In the genomic region with DNA sequence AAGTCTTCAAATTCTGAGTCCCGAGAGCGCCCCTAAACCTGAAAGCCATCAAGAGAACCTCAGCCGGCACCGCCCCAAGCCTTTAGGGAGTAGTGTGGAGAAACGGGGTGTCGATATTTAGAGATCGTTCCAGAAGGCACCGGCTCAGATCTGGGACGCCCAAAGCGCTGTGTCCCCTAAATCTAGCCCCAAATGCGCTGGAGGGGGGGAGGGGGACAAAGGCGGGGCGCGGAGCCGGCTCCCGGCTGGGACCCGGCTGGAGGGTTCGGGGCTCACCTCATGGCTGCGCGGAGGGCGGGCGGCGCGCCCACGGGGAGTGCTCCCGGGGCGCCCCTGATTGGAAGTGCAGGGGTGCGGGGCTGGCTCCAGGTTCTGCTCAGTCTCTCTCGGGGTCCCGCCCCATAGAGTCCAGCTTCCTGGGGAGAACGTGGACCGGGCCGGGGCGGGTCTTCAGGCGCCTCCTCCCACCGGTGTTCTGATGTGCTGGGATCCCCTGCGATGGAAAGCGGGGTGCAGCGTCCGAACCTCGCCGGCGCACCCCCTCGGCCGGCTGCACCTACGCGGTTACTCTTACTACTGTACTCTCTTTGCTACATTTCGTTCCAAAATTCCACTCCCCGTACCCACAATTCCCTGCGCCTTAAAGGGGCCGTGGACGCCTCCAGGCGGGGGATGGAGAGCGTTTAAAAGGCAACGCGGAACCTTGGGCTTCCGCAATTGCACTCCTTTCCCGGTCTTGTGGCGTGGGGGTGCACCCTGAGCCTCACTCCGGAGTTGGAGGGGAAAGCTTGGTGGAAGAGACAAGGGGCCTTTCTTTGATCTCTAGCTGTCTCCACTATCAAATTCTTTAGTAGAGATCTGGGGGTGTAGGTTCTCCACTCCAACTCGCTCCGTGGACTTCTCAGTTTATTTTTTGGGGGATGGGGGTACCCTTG, we compare ENCODE assay signal across 8 mouse cellular contexts. TPM values are rescaled to one million over a fixed set of nuclear protein-coding genes. Genes with fewer than 3 reads are reported as not detected.
A peak's percentile ranks its signal among the peaks of the same experiment; 100 is the strongest.
DNase-seq lines count a peak whose midpoint lies in the region; ATAC-seq and TF ChIP-seq lines count a peak whose summit lies in the region.

A gene (minus strand): TSS at position 580 of the 935 bp plus-strand sequence.

- no peak for TF ChIP-seq POLR2A in bone marrow macrophage, adult 2 months (IDR thresholded peaks at IDR 0.05; ENCODE audit: borderline replicate concordance, low read depth, low read length)
- TF ChIP-seq POLR2A in limb, embryonic 14.5 days (IDR thresholded peaks at IDR 0.05; ENCODE audit: borderline replicate concordance, extremely low read depth, insufficient read depth, insufficient read length): peak; percentile 58; the same call in 1 of the 2 replicates

- H3K27ac ChIP-seq in bone marrow macrophage, adult 2 months (ENCODE audit: insufficient read depth, low read depth, low read length): peak within 1 kb of the TSS; percentile 87
- H3K27ac ChIP-seq in embryonic facial prominence, embryonic 15.5 days (replicated peaks): peak within 1 kb of the TSS; percentile 96
- H3K27ac ChIP-seq in limb, embryonic 14.5 days (replicated peaks; ENCODE audit: low read depth, low read length): peak within 1 kb of the TSS; percentile 76
- peak within 1 kb of the TSS; percentile 87 for H3K27ac ChIP-seq in midbrain, embryonic 16.5 days (ENCODE audit: low read length)

- 0 out of 2 replicates have a peak, but pooled peaks cover 4% of the 10 kb centered on the region for H3K27me3 ChIP-seq in embryonic facial prominence, embryonic 15.5 days
- H3K27me3 ChIP-seq in limb, embryonic 14.5 days (ENCODE audit: control insufficient read depth, insufficient read depth, low read length): no peaks in the 10 kb centered on the region
- no peaks in the 10 kb centered on the region for H3K27me3 ChIP-seq in midbrain, embryonic 16.5 days (ENCODE audit: control insufficient read depth, insufficient read depth, low read depth, low read length)

- H3K9me3 ChIP-seq in embryonic facial prominence, embryonic 15.5 days (replicated peaks): no peaks in the 10 kb centered on the region
- no peaks in the 10 kb centered on the region for H3K9me3 ChIP-seq in limb, embryonic 14.5 days (ENCODE audit: control insufficient read depth, low read length)
- no peaks in the 10 kb centered on the region for H3K9me3 ChIP-seq in midbrain, embryonic 16.5 days (replicated peaks; ENCODE audit: control insufficient read depth, low read length, poor library complexity, severe bottlenecking)

- H3K4me3 ChIP-seq in bone marrow macrophage, adult 2 months (ENCODE audit: insufficient read depth, low read length): peak within 1 kb of the TSS; percentile 94
- H3K4me3 ChIP-seq in embryonic facial prominence, embryonic 15.5 days (replicated peaks): peak within 1 kb of the TSS; percentile 94
- peak within 1 kb of the TSS; percentile 92 for H3K4me3 ChIP-seq in limb, embryonic 14.5 days (replicated peaks; ENCODE audit: low read length)
- peak within 1 kb of the TSS; percentile 96 for H3K4me3 ChIP-seq in midbrain, embryonic 16.5 days (ENCODE audit: low read depth, low read length)

- H3K4me2 ChIP-seq in embryonic facial prominence, embryonic 15.5 days (replicated peaks): peak within 1 kb of the TSS; percentile 96
- peak within 1 kb of the TSS; percentile 97 for H3K4me2 ChIP-seq in limb, embryonic 14.5 days (replicated peaks; ENCODE audit: low read depth, low read length, severe bottlenecking)
- peak within 1 kb of the TSS; percentile 72 for H3K4me2 ChIP-seq in midbrain, embryonic 16.5 days (ENCODE audit: low read length)

- peak within 1 kb of the TSS; percentile 79 for H3K9ac ChIP-seq in embryonic facial prominence, embryonic 15.5 days
- peak within 1 kb of the TSS; percentile 77 for H3K9ac ChIP-seq in limb, embryonic 14.5 days (ENCODE audit: low read depth, low read length, severe bottlenecking)
- peak within 1 kb of the TSS; percentile 89 for H3K9ac ChIP-seq in midbrain, embryonic 16.5 days (ENCODE audit: low read depth, low read length)

- WGBS in embryonic facial prominence, embryonic 15.5 days: under 1% methylated on average over 58 of the region's 62 CpGs
- under 1% methylated on average over 52 of the region's 62 CpGs for WGBS in limb, embryonic 14.5 days
- WGBS in midbrain, embryonic 16.5 days: under 1% methylated on average over 59 of the region's 62 CpGs

- no peaks in the 10 kb centered on the region for H3K36me3 ChIP-seq in embryonic facial prominence, embryonic 15.5 days
- peaks cover 11% of the 10 kb centered on the region for H3K36me3 ChIP-seq in limb, embryonic 14.5 days (ENCODE audit: control insufficient read depth, insufficient read depth, low read length)
- no peaks in the 10 kb centered on the region for H3K36me3 ChIP-seq in midbrain, embryonic 16.5 days (ENCODE audit: control insufficient read depth, insufficient read depth, low read length)

- DNase-seq in B cell, adult 2 months: peak; percentile 85 to 86
- peak; percentile 95 for DNase-seq in heart, adult 8-10 months (ENCODE audit: low spot score)
- DNase-seq in kidney, adult 9 months: peak; percentile 91
- DNase-seq in limb, embryonic 14.5 days (ENCODE audit: low spot score): peak; percentile 86
- DNase-seq in spleen, postnatal 10 days (ENCODE audit: low spot score in 2 of 2): peak; percentile 78 to 88

- peaks cover 28% of the 10 kb centered on the region for H3K4me1 ChIP-seq in bone marrow macrophage, adult 2 months (ENCODE audit: control insufficient read depth, insufficient read depth, low read length)
- H3K4me1 ChIP-seq in embryonic facial prominence, embryonic 15.5 days: peaks cover 34% of the 10 kb centered on the region
- H3K4me1 ChIP-seq in limb, embryonic 14.5 days (ENCODE audit: control insufficient read depth, insufficient read depth, low read length): peaks cover 18% of the 10 kb centered on the region
- peaks cover 18% of the 10 kb centered on the region for H3K4me1 ChIP-seq in midbrain, embryonic 16.5 days (ENCODE audit: control insufficient read depth, insufficient read depth, low read length)

- no peak for TF ChIP-seq CTCF in bone marrow macrophage, adult 2 months (IDR thresholded peaks at IDR 0.05; ENCODE audit: low read depth, low read length)

- ATAC-seq in embryonic facial prominence, embryonic 15.5 days (ENCODE audit: insufficient number of reproducible peaks, low FRiP score, low TSS enrichment, low read depth): peak; percentile 78
- ATAC-seq in limb, embryonic 14.5 days (ENCODE audit: low FRiP score, low read depth): peak; percentile 84
- ATAC-seq in midbrain, embryonic 16.5 days: peak; percentile 76

RNA-seq across cellular contexts. Expression of the gene that starts here (rescaled TPM):
- polyA plus RNA-seq in bone marrow macrophage, adult 2 months (2012; ENCODE audit: insufficient read depth, insufficient read length, missing spikeins): 178 and 187 TPM in 2 replicates
- polyA plus RNA-seq in embryonic facial prominence, embryonic 15.5 days (2015; fragmentation: Nextera tagmentation; extraction: Ambion mirVana): 85.2 TPM in 2 replicates
- total RNA-seq in heart, adult 8-10 months (2022): 10 to 100 TPM; 18.0 to 27.2 (median 24.3) TPM
- 126 and 169 TPM in 2 replicates for polyA plus RNA-seq in limb, embryonic 14.5 days (2012; rRNA removed)
- 66.7 and 67.0 TPM in 2 replicates for polyA plus RNA-seq in limb, embryonic 14.5 days (2014; fragmentation: Nextera tagmentation; extraction: Ambion mirVana)
- polyA plus RNA-seq in midbrain, embryonic 16.5 days (2015; fragmentation: Nextera tagmentation; extraction: Ambion mirVana): 35.5 and 40.9 TPM in 2 replicates

Comparison
In these comparisons a context has a peak if more than half of its experiments do, and no peak if none do; other contexts are left out.
1. Peak in every context shown above with its lines: DNase-seq, ATAC-seq, H3K4me3 ChIP-seq and H3K27ac ChIP-seq.